Mouse (Mus musculus): ENCODE data around the gene Cdadc1. TPM values are rescaled to one million over a fixed set of nuclear protein-coding genes. Genes with fewer than 3 reads are reported as not detected.

The Cdadc1 gene
- total RNA-seq, 4 experiments from 2014 or later: 67.8 to 82.0 (median 78.5) TPM

- no peak for DNase-seq
Measured at GRCm38 (mm10) chr14:59543956-59544355, 53.8 kb downstream of the Cdadc1 start.

DNA sequence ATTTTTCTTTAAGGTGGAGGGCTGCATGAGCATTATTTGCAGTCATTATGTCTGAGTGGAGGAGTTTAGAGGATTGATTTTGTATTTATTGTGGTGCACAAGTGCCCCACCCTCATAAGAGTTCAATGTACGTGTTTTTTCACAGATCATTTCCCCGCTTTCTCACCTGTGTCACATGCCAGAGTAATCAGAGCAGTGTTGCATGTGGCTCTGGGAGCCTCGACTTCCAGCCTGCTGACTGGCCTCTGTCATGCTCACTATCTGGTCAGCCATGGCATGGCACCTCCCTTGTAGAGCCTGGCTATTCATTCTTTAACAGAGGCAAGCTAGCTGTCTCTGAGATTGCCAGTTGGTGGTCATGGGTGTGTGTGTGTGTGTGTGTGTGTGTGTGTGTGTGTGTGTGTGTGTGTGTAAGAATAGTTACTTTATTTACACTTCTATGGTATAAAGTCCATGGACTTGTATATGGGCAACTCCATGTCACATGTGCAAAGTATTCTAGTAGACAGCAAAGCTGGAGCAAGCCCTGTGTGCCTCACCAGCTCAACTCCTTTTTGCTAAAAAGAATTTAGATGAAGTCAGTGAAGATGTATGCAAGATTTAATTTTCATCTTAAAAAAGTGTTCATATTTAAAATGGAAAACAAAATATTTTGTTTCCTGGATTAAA lies 54.5 kb downstream of the Cdadc1 start:
- DNase-seq: no peak

DNA sequence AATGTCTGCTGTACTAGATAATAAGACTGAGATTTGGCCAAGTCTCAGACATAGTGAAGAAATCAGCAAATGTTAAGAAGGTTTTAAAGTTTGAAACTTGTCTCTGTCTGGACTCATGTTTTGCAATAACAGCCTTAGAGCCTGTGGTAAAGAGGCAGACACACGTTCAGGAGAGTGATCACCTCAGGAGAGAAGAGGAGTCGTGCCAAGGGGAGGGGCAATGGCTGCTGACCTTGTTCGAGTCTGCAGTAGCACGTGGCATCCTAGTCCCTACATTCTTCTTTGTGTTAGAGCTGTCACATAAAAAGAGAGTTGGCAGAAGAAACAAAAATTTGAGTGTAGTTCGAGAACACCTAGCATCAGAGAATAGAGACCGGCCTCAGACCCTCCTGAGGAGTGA lies 57.0 kb downstream of the Cdadc1 start:
- DNase-seq: peak; percentile 31

GRCm38 (mm10) chr14:59540230-59540629 lies 57.5 kb downstream of the Cdadc1 start:
- DNase-seq: no peak

GRCm38 (mm10) chr14:59537829-59538432 lies 59.8 kb downstream of the Cdadc1 start:
- no peak for DNase-seq

DNA sequence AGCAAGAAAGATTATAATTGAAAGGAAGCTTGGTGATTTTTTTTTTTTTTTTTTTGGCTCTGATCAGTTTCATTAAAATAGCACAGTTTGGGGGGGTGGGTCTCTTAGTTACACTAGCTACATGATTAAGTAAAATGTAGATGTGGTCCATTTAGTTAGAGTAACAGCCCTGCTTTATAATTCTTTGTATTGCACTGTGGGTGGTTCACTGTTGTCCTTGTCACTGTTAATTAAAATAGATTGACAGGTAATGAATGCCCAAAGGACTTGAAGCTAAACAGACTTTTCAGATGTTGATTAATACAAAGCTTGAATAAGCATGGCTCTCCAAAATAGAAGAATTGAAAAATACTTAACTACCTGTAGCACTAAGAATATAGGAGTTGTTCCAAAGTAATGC lies 63.9 kb downstream of the Cdadc1 start:
- DNase-seq: no peak

DNA sequence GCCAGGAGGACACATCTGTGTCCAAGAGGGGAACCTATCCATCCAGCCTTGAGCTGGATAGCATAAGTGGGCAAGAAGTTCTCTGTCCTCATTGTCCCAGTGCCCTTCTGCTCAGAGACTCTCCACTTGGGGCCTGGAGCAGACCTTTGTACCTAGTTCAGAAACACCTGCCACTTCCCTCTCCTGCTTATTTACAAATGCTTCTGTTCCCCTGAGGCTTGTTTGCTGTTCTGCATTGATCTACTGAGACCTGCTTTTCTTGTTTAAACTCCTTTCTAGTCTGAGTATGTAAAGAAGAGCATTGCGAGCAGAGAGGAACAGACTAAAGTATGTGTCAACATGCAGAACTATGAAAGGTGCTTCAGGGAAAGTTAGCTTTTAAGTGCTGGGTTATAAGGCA lies 64.8 kb downstream of the Cdadc1 start:
- DNase-seq: no peak

DNA sequence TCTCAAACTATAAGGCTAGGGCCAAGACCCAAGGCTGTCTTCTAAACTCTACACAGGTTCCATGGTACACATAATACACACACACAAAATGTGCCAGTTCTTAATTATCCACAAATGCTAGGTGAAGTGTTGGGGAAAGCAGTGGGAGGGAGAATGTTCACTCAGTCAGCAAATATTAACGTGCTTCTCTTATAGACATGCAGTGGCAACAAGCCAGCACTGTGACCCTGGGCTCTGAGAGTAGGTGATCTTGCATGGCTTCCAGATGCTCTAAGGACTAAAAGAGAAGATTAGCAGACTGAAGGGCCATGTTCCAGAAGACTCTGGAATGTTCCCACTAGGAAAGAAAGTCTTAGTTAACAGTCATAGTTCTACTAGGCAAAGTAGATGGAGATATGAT lies 67.0 kb downstream of the Cdadc1 start:
- no peak for DNase-seq

GRCm38 (mm10) chr14:59525843-59526242 lies 71.9 kb downstream of the Cdadc1 start:
- DNase-seq: no peak

DNA sequence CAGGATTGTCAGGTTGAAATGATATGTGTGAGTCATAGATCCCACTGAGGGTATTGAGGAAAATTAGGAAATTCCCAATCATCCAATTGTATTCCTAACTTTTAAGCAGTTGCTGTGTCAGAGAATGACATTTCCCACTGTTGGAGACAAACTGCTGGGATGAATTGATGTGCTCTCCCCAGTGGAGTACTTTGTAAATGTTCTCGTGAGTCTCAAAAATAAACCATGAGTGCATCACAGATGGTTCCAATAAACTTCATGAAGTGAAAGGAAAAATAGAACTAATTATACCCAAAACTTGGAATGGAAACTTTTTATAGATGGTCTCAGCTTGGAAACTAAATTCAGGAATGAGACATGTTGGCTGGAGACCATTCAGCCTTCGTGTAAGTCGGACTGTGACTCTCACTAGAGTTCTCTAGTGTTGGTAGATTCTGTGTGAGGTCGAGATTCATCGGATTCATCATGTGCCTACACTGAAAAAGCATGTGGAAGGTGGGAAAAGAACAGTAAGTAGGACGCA lies 83.8 kb downstream of the Cdadc1 start:
- DNase-seq: no peak

Other genes starting within 250 kb of the Cdadc1 start
- 1 to 10 TPM; 3.3 to 7.5 (median 5.5) TPM for gene Phf11d, start 232.5 kb downstream of the Cdadc1 start, total RNA-seq (2022)
- gene Phf11c, start 202.6 kb downstream of the Cdadc1 start, total RNA-seq (2022): 1 to 10 TPM in 1 of 4 experiments, under 1 TPM in 3; 0.52 to 1.1 (median 0.80) TPM
- gene Setdb2, start 157.1 kb downstream of the Cdadc1 start, total RNA-seq (2022): 1 to 10 TPM; 5.6 to 9.9 (median 7.4) TPM
- 10 to 100 TPM; 31.7 to 46.4 (median 42.3) TPM for gene Cab39l, start 157.0 kb downstream of the Cdadc1 start, total RNA-seq (2022)
- gene Shisa2, start 27.3 kb upstream of the Cdadc1 start, total RNA-seq (2022): 1 to 10 TPM; 1.0 to 2.3 (median 1.6) TPM